In the genomic region with DNA sequence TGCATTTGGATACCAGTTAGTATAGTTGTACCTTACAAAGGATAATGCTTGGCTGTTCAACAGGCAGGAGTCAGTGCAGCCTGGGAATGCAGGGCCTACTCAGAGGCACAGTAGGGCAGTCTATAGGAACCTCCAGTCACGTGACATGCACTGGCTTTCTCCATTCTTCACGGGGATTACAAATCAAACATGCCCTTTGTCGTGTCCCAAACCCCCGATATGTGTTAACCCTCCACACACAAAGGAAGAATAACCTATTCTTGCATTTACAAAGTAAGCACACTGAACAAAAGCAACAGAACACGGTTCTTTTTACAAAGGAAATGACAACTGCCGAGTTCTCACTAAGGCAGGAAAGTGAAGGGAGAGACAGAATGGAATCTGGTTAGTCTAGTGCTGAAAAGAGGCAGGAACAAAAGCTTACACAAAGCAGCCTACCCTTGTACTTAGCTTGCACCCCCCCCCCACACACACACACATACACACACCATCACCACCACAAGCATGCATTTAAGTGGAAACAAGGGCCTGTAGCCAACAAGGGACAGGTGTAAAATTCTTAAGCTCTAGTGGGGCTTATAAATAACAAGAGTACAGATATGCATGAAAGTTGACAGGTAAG, we compare ENCODE assay signal across 14 mouse cellular contexts.
DNase-seq lines count a peak whose midpoint lies in the region; ATAC-seq and TF ChIP-seq lines count a peak whose summit lies in the region.
"Had no signal": no experiment of that assay in that cellular context is flagged by ENCODE, and none has a peak within 500 bp of the region (broad histone marks: within the 10 kb centered on the region; RNA-seq: fewer than 3 reads in every experiment).

No protein-coding gene starts in this region.

- peak overlapping the region; percentile 66 for H3K27ac ChIP-seq in left cerebral cortex, adult 2 months
- H3K27ac ChIP-seq in embryonic facial prominence, embryonic 14.5 days (replicated peaks; ENCODE audit: low read depth, low read length), result no peak overlapping the region
- H3K27ac ChIP-seq in neural tube, embryonic 12.5 days, result no peak overlapping the region
- H3K27ac ChIP-seq: limb, embryonic 13.5 days had no signal

- no peak for TF ChIP-seq CTCF in left cerebral cortex, adult 2 months (IDR thresholded peaks at IDR 0.05)

- WGBS in embryonic facial prominence, embryonic 14.5 days, result 42% methylated on average over 6 of the region's 6 CpGs
- 24% methylated on average over 6 of the region's 6 CpGs for WGBS in neural tube, embryonic 12.5 days

- no peak overlapping the region for H3K4me3 ChIP-seq in left cerebral cortex, adult 2 months
- no peak overlapping the region for H3K4me3 ChIP-seq in embryonic facial prominence, embryonic 14.5 days (ENCODE audit: low read depth, low read length)
- H3K4me3 ChIP-seq in neural tube, embryonic 12.5 days, result no peak overlapping the region
- H3K4me3 ChIP-seq: limb, embryonic 13.5 days had no signal

- no peaks in the 10 kb centered on the region for H3K36me3 ChIP-seq in embryonic facial prominence, embryonic 14.5 days (ENCODE audit: control insufficient read depth, insufficient read depth, low read length)
- H3K36me3 ChIP-seq in neural tube, embryonic 12.5 days, result no peaks in the 10 kb centered on the region
- H3K36me3 ChIP-seq: limb, embryonic 13.5 days had no signal

- no peak for DNase-seq in left cerebral cortex, adult 2 months (ENCODE audit: extremely low spot score in 1 of 2, low spot score in 2 of 2)
- no peak for DNase-seq in left cerebral cortex, adult 18-20 months (ENCODE audit: low spot score in 2 of 2)
- DNase-seq in embryo, embryonic 11 days, result peak; percentile 43
- DNase-seq in embryonic facial prominence, embryonic 14.5 days (ENCODE audit: low spot score), result peak; percentile 67
- no peak for DNase-seq in kidney, postnatal 25 days
- DNase-seq: adrenal gland, adult 2 months; cerebellum, postnatal 14 days; gastrocnemius, postnatal 25 days; kidney, postnatal 14 days; liver, postnatal 0 days had no signal

- no peak overlapping the region for H3K9ac ChIP-seq in embryonic facial prominence, embryonic 14.5 days (ENCODE audit: low read depth, low read length)
- H3K9ac ChIP-seq in neural tube, embryonic 12.5 days, result 0 out of 2 replicates have a peak overlapping the region, but pooled peaks have one; percentile 5
- H3K9ac ChIP-seq: limb, embryonic 13.5 days; liver, postnatal 0 days had no signal

- peak; percentile 89 for ATAC-seq in embryonic facial prominence, embryonic 14.5 days (ENCODE audit: low read depth)
- ATAC-seq in neural tube, embryonic 12.5 days (ENCODE audit: low FRiP score, low read depth), result no peak
- no peak for ATAC-seq in megakaryocyte-erythroid progenitor cell, adult 5-6 weeks (replicated peaks; ENCODE audit: low FRiP score, low TSS enrichment, poor library complexity, severe bottlenecking)
- ATAC-seq: liver, postnatal 0 days; Patski had no signal

- H3K4me2 ChIP-seq in embryonic facial prominence, embryonic 14.5 days (ENCODE audit: low read depth, low read length), result no peak overlapping the region
- H3K4me2 ChIP-seq in neural tube, embryonic 12.5 days (replicated peaks), result no peak overlapping the region
- H3K4me2 ChIP-seq: limb, embryonic 13.5 days had no signal

- intact Hi-C loops in left cerebral cortex, adult 2 months (cut with DNase I), result no loop called here

- H3K4me1 ChIP-seq in embryonic facial prominence, embryonic 14.5 days (ENCODE audit: control insufficient read depth, insufficient read depth, low read length), result no peaks in the 10 kb centered on the region
- peaks cover 8% of the 10 kb centered on the region for H3K4me1 ChIP-seq in neural tube, embryonic 12.5 days
- H3K4me1 ChIP-seq: limb, embryonic 13.5 days had no signal

- no peaks in the 10 kb centered on the region for H3K9me3 ChIP-seq in embryonic facial prominence, embryonic 14.5 days (ENCODE audit: control insufficient read depth, low read length)
- no peaks in the 10 kb centered on the region for H3K9me3 ChIP-seq in neural tube, embryonic 12.5 days
- H3K9me3 ChIP-seq: limb, embryonic 13.5 days had no signal

- H3K27me3 ChIP-seq in embryonic facial prominence, embryonic 14.5 days (replicated peaks; ENCODE audit: control insufficient read depth, insufficient read depth, low read length), result no peaks in the 10 kb centered on the region
- no peaks in the 10 kb centered on the region for H3K27me3 ChIP-seq in neural tube, embryonic 12.5 days (replicated peaks)
- H3K27me3 ChIP-seq: limb, embryonic 13.5 days; Patski had no signal

Comparison
In these comparisons a context has a peak if more than half of its experiments do, and no peak if none do; other contexts are left out.
1. DNase-seq: peak in embryo, embryonic 11 days (single experiment) and embryonic facial prominence, embryonic 14.5 days (single experiment); none in left cerebral cortex, adult 2 months (0 of 2), left cerebral cortex, adult 18-20 months (0 of 2) and kidney, postnatal 25 days (0 of 2).